Mouse (Mus musculus): ENCODE data around the gene Ppp2r5b. TPM values are rescaled to one million over a fixed set of nuclear protein-coding genes. Genes with fewer than 3 reads are reported as not detected.

Ppp2r5b gene
- total RNA-seq, 2 experiments from 2014 or later: 83.5 to 129 TPM

GRCm38 (mm10) chr19:6236842-6237241 lies 1.2 kb upstream of the Ppp2r5b start:
- no peak for DNase-seq

- DNase-seq: peak; percentile 92
These were observed 375 bp upstream of the Ppp2r5b start for GRCm38 (mm10) chr19:6236053-6236441.

- DNase-seq: peak; percentile 72 to 73
These were observed 1.2 kb downstream of the Ppp2r5b start for GRCm38 (mm10) chr19:6234337-6235083.

GRCm38 (mm10) chr19:6233647-6234046 lies 2.0 kb downstream of the Ppp2r5b start:
- DNase-seq: no peak

GRCm38 (mm10) chr19:6231036-6231435 lies 4.6 kb downstream of the Ppp2r5b start:
- peak; percentile 65 to 68 for DNase-seq

- DNase-seq: peak; percentile 87 to 88
These were observed 5.3 kb downstream of the Ppp2r5b start for GRCm38 (mm10) chr19:6230411-6230810.

- DNase-seq: no peak
These were observed 7.8 kb downstream of the Ppp2r5b start for GRCm38 (mm10) chr19:6227864-6228263.

GRCm38 (mm10) chr19:6226763-6227162 lies 8.9 kb downstream of the Ppp2r5b start:
- peak; percentile 77 to 84 for DNase-seq

- peak; percentile 36 to 53 for DNase-seq
These were observed 9.5 kb downstream of the Ppp2r5b start, which contains the start of gene Gpha2 for GRCm38 (mm10) chr19:6226135-6226534. Gene Gpha2 (plus strand): TSS chr19:6226380.

GRCm38 (mm10) chr19:6218606-6219005 lies 17.1 kb downstream of the Ppp2r5b start:
- no peak for DNase-seq

GRCm38 (mm10) chr19:6216046-6216705 lies 19.5 kb downstream of the Ppp2r5b start:
- peak; percentile 53 to 64 for DNase-seq

GRCm38 (mm10) chr19:6206716-6207115 lies 29.0 kb downstream of the Ppp2r5b start:
- no peak for DNase-seq

GRCm38 (mm10) chr19:6204265-6204664 lies 31.4 kb downstream of the Ppp2r5b start:
- no peak for DNase-seq

GRCm38 (mm10) chr19:6184131-6184530 lies 51.5 kb downstream of the Ppp2r5b start, which contains the start of gene Majin:
Gene Majin (plus strand): TSS chr19:6184388.
- DNase-seq: no peak

- DNase-seq: peak; percentile 16 to 46
These were observed 53.1 kb downstream of the Ppp2r5b start for GRCm38 (mm10) chr19:6182534-6182933.

- peak; percentile 13 to 49 for DNase-seq
These were observed 54.0 kb downstream of the Ppp2r5b start for GRCm38 (mm10) chr19:6181629-6182028.

GRCm38 (mm10) chr19:6178775-6179174 lies 56.9 kb downstream of the Ppp2r5b start:
- DNase-seq: no peak

Small RNA genes within 50 kb of the gene (microRNA-seq; reads per million reads assigned to microRNA genes)
- gene Mir192: 96.0 reads per million, percentile 52 among the genes with 10 or more reads in this experiment
- gene Mir194-2: 79.1 reads per million, percentile 49 among the genes with 10 or more reads in this experiment

Other genes with a start within 250 kb of the Ppp2r5b start
- not detected for gene Slc22a20, start 249.7 kb downstream of the Ppp2r5b start, total RNA-seq (2021)
- gene Capn1, start 220.0 kb downstream of the Ppp2r5b start, total RNA-seq (2021): 10 to 100 TPM; 27.9 to 35.6 TPM
- gene Syvn1, start 189.3 kb downstream of the Ppp2r5b start, total RNA-seq (2021): 10 to 100 TPM; 57.5 to 61.2 TPM
- gene Mrpl49, start 178.1 kb downstream of the Ppp2r5b start, total RNA-seq (2021): 10 to 100 TPM; 58.2 to 58.6 TPM
- 1,000 to 10,000 TPM; 1,081 to 1,082 TPM for gene Fau, start 178.0 kb downstream of the Ppp2r5b start, total RNA-seq (2021)
- gene Znhit2, start 174.7 kb downstream of the Ppp2r5b start, total RNA-seq (2021): 10 to 100 TPM; 29.7 to 34.8 TPM
- 10 to 100 TPM; 22.9 to 42.0 TPM for gene Tm7sf2, start 167.5 kb downstream of the Ppp2r5b start, total RNA-seq (2021)
- gene Vps51, start 158.6 kb downstream of the Ppp2r5b start, total RNA-seq (2021): 10 to 100 TPM; 51.9 to 59.8 TPM
- gene Tmem262, start 155.8 kb downstream of the Ppp2r5b start, total RNA-seq (2021): not detected
- gene Gm28374, start 153.6 kb downstream of the Ppp2r5b start, total RNA-seq (2021): under 1 TPM in 1 of 2 experiments, not detected in 1; 0.83 TPM
- gene Zfpl1, start 150.9 kb downstream of the Ppp2r5b start, total RNA-seq (2021): 10 to 100 TPM; 34.2 to 37.4 TPM
- gene Cdca5, start 150.9 kb downstream of the Ppp2r5b start, total RNA-seq (2021): 1 to 10 TPM; 1.8 to 2.2 TPM
- gene AC131692.1, start 141.5 kb downstream of the Ppp2r5b start, total RNA-seq (2021): not detected
- under 1 TPM in 1 of 2 experiments, not detected in 1; 0.10 TPM for gene Naaladl1, start 130.1 kb downstream of the Ppp2r5b start, total RNA-seq (2021)
- 10 to 100 TPM; 15.4 to 17.7 TPM for gene Sac3d1, start 117.2 kb downstream of the Ppp2r5b start, total RNA-seq (2021)
- gene Snx15, start 107.6 kb downstream of the Ppp2r5b start, total RNA-seq (2021): 10 to 100 TPM; 29.0 to 29.2 TPM
- gene Batf2, start 94.9 kb downstream of the Ppp2r5b start, total RNA-seq (2021): 1 to 10 TPM; 1.2 to 2.0 TPM
- 10 to 100 TPM; 80.5 to 81.7 TPM for gene Arl2, start 94.3 kb downstream of the Ppp2r5b start, total RNA-seq (2021)
- gene Majin, start 51.5 kb downstream of the Ppp2r5b start, total RNA-seq (2021): 1 to 10 TPM; 1.7 TPM
- gene Gpha2, start 9.5 kb downstream of the Ppp2r5b start, total RNA-seq (2021): 10 to 100 TPM; 25.5 to 27.9 TPM
- 10 to 100 TPM; 30.7 to 33.3 TPM for gene Atg2a, start 5.8 kb upstream of the Ppp2r5b start, total RNA-seq (2021)
- gene Ehd1, start 40.9 kb upstream of the Ppp2r5b start, total RNA-seq (2021): 100 to 1,000 TPM; 119 to 188 TPM
- gene Cdc42bpg, start 70.6 kb upstream of the Ppp2r5b start, total RNA-seq (2021): 10 to 100 TPM; 22.6 to 23.5 TPM
- 10 to 100 TPM; 48.7 to 56.3 TPM for gene Men1, start 99.1 kb upstream of the Ppp2r5b start, total RNA-seq (2021)
- gene Map4k2, start 105.3 kb upstream of the Ppp2r5b start, total RNA-seq (2021): 10 to 100 TPM; 29.9 to 32.2 TPM
- 100 to 1,000 TPM; 169 to 224 TPM for gene Sf1, start 127.8 kb upstream of the Ppp2r5b start, total RNA-seq (2021)
- 100 to 1,000 TPM in 1 of 2 experiments, 10 to 100 TPM in 1; 75.6 to 124 TPM for gene Pygm, start 148.5 kb upstream of the Ppp2r5b start, total RNA-seq (2021)
- 10 to 100 TPM; 28.7 to 34.4 TPM for gene Rasgrp2, start 163.5 kb upstream of the Ppp2r5b start, total RNA-seq (2021)
- gene Nrxn2, start 182.9 kb upstream of the Ppp2r5b start, total RNA-seq (2021): 1 to 10 TPM; 9.2 TPM

Data from adrenal gland, postnatal 36 days (tissue).